Mouse (Mus musculus): ENCODE results near the gene Camta2.

- peak; percentile 97 for TF ChIP-seq POLR2A (IDR thresholded peaks at IDR 0.05; ENCODE audit: insufficient read depth, low read depth, low read length)
- TF ChIP-seq CTCF (IDR thresholded peaks at IDR 0.05), result no peak
- TF ChIP-seq EP300 (IDR thresholded peaks at IDR 0.05; ENCODE audit: insufficient read depth, low read depth, low read length), result peak; percentile 84; the same call in 1 of the 2 replicates
Observed at GRCm38 (mm10) chr11:70699722-70700556, 12.0 kb upstream of the Camta2 start, which contains the start of the genes Inca1 and Kif1c.
